Mouse (Mus musculus) myocyte (in vitro differentiated cells): ENCODE measurements around the gene Samd4. TPM values are rescaled to one million over a fixed set of nuclear protein-coding genes. Genes with fewer than 3 reads are reported as not detected.
A peak's percentile ranks its signal among the peaks of the same experiment; 100 is the strongest.

Experiments
- H3K27me3 ChIP-seq: one replicate; pipeline ENCODE4 v1.6.1; 2011; ENCODE audit not compliant: control insufficient read depth, insufficient read depth, insufficient read length
- H3K36me3 ChIP-seq: one replicate; pipeline ENCODE4 v1.6.1; 2011; ENCODE audit not compliant: control insufficient read depth, insufficient read depth
- H3K4me2 ChIP-seq: one replicate; pipeline ENCODE4 v1.6.1; 2011; ENCODE audit warnings: low read depth, control low read depth
- H3K4me3 ChIP-seq: one replicate; pipeline ENCODE4 v1.5.1; 2011; ENCODE audit warnings: mild to moderate bottlenecking, control low read depth, moderate library complexity
- H3K79me2 ChIP-seq: one replicate; pipeline ENCODE4 v1.6.1; 2011; ENCODE audit not compliant: control insufficient read depth, insufficient read depth
- H3ac ChIP-seq: one replicate; pipeline ENCODE4 v1.6.1; 2011; ENCODE audit not compliant: control insufficient read depth, insufficient read length
- CEBPB ChIP-seq: IDR thresholded peaks from 2 replicates; pipeline ENCODE4 v1.6.1; 2011; ENCODE audit warnings: mild to moderate bottlenecking, moderate library complexity; ENCODE audit not compliant: poor library complexity, insufficient read depth, severe bottlenecking
- E2F4 ChIP-seq: IDR thresholded peaks from one replicate; pipeline ENCODE4 v1.6.1; 2011; ENCODE audit warnings: mild to moderate bottlenecking, control low read depth, moderate library complexity; ENCODE audit not compliant: insufficient read depth
- MAX ChIP-seq: IDR thresholded peaks from one replicate; pipeline ENCODE4 v1.6.1; 2011; ENCODE audit warnings: low read depth, mild to moderate bottlenecking, control low read depth
- MYOD1 ChIP-seq, 3 experiments: IDR thresholded peaks; one replicate each; pipeline ENCODE4 v1.6.1; 2011; ENCODE audit warnings: control low read depth in 2 of 3, low read depth in 2 of 3, mild to moderate bottlenecking in 2 of 3, moderate library complexity in 1 of 3; ENCODE audit not compliant: insufficient read length in 2 of 3, control insufficient read depth in 1 of 3
- MYOG ChIP-seq, 3 experiments: IDR thresholded peaks; one replicate each; pipeline ENCODE4 v1.6.1; 2011; ENCODE audit warnings: control low read depth in 2 of 3, low read depth in 2 of 3, mild to moderate bottlenecking in 2 of 3; ENCODE audit not compliant: insufficient read length in 2 of 3, control insufficient read depth in 1 of 3, insufficient read depth in 1 of 3
- POLR2A ChIP-seq: IDR thresholded peaks from one replicate; pipeline ENCODE4 v1.6.1; 2011; ENCODE audit warnings: low read depth, mild to moderate bottlenecking, control low read depth, moderate library complexity; ENCODE audit not compliant: insufficient read length
- POLR2AphosphoS2 ChIP-seq: IDR thresholded peaks from one replicate; pipeline ENCODE4 v1.6.1; 2011; ENCODE audit warnings: low read depth, control low read depth; ENCODE audit not compliant: insufficient read length
- REST ChIP-seq: IDR thresholded peaks from one replicate; pipeline ENCODE4 v1.6.1; 2011; ENCODE audit warnings: mild to moderate bottlenecking, control low read depth, moderate library complexity; ENCODE audit not compliant: insufficient read depth, insufficient read length
- SRF ChIP-seq: IDR thresholded peaks from one replicate; pipeline ENCODE4 v1.6.1; 2011; ENCODE audit warnings: low read depth; ENCODE audit not compliant: control insufficient read depth, insufficient read length
- TCF12 ChIP-seq: IDR thresholded peaks from one replicate; pipeline ENCODE4 v1.6.1; 2011; ENCODE audit warnings: mild to moderate bottlenecking, control low read depth; ENCODE audit not compliant: poor library complexity, insufficient read depth, severe bottlenecking
- TCF3 ChIP-seq: IDR thresholded peaks from one replicate; pipeline ENCODE4 v1.6.1; 2011; ENCODE audit warnings: low read depth, control low read depth; ENCODE audit not compliant: insufficient read length
- USF1 ChIP-seq: IDR thresholded peaks from one replicate; pipeline ENCODE4 v1.6.1; 2011; ENCODE audit warnings: low read depth, mild to moderate bottlenecking, control low read depth, moderate library complexity
- polyA plus RNA-seq: library from polyadenylated mRNA; unstranded; fragments of >200 nt; fragmentation: generic; extraction: Trizol; gene quantifications from one replicate; pipeline ENCODE4 v1.2.1, GENCODE M21; 2012; ENCODE audit warnings: missing spikeins

Samd4 gene
- polyA plus RNA-seq, result 15.7 TPM

DNA sequence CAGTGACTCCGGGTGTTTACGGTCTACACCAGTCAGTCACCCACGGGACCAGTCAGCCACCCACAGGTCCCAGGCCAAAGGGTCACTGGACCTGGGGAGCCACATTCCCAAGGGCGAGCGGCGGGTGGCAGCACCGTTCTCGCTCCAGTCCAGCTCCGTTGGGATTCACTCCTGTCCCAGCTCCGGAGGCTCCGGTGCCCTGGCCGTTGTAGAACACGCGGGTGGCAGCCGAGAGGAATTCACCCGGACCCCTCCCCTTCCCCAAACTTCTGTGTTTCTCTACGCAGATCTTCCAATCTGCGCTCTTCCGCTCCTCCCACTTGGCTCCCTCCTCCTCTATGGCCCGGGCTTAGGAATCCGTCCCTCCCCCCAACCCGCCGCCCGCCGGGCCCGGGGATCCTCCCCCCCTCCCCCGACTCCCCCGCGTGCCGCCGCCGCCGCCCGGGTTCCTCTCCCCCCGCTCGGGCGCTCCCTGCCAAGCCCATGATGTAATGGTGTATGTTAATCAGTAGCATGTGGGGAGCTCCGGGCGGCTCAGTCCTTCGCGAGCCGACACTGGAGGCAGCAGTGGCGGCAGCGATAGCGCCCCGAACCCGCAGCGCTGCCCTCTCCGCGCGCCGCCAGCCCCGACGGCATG, at the start of gene Samd4:
Samd4 (plus strand) TSS at position 424 of the 637 bp plus-strand sequence.
- peak within 1 kb of the TSS; percentile 94 for H3K4me3 ChIP-seq

DNA sequence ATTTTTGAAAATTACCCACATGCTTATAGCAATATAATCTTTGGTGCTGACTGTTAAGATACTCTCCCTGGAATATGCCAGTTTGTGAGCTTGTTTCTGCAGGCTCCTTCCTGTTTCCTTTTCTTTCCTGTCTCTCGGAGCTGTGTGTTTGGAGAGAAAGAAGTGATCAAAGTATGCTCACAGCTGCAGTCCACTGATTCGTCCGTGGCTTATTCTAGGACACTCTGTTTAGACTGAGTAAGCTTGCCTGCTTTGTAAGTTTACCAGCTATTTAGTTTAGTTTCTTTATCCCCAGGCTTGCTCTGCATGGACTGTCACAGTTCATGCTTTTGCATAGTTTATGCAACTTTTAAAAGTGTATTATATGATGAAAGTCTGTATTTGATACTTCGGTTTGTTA, 43.3 kb upstream of the Samd4 start:
- Histone ChIP-seq H3K4me2 (no peak overlapping the region), H3K79me2 (peaks cover 27% of the 10 kb centered on the region), H3ac (no peak overlapping the region), H3K36me3 (peaks cover 11% of the 10 kb centered on the region), H3K27me3 (no peaks in the 10 kb centered on the region), H3K4me3 (no peak overlapping the region)
- TF ChIP-seq USF1 (no peak), POLR2A (no peak), REST (no peak), TCF12 (no peak), MAX (no peak), E2F4 (no peak)

More for the DNA sequence above, at the start of gene Samd4:
- peak within 1 kb of the TSS; percentile 86 for H3ac ChIP-seq
- H3K79me2 ChIP-seq, result peaks cover 36% of the 10 kb centered on the region
- no peaks in the 10 kb centered on the region for H3K27me3 ChIP-seq
- H3K4me2 ChIP-seq, result peak within 1 kb of the TSS; percentile 83
- TF ChIP-seq USF1 (no peak), REST (no peak), POLR2AphosphoS2 (peak; percentile 88), E2F4 (no peak), POLR2A (peak; percentile 94), TCF12 (no peak), MAX (no peak), CEBPB (no peak), MYOG (IDR thresholded peaks at IDR 0.05; ENCODE audit: control insufficient read depth in 1 of 3, insufficient read depth in 1 of 3, insufficient read length in 2 of 3, low read depth in 2 of 3) (peak in 1 of 3 experiments; percentile 20), MYOD1 (IDR thresholded peaks at IDR 0.05; ENCODE audit: control insufficient read depth in 1 of 3, insufficient read length in 2 of 3, low read depth in 2 of 3) (peak in 1 of 3 experiments; percentile 15)
- H3K36me3 ChIP-seq, result no peaks in the 10 kb centered on the region

DNA sequence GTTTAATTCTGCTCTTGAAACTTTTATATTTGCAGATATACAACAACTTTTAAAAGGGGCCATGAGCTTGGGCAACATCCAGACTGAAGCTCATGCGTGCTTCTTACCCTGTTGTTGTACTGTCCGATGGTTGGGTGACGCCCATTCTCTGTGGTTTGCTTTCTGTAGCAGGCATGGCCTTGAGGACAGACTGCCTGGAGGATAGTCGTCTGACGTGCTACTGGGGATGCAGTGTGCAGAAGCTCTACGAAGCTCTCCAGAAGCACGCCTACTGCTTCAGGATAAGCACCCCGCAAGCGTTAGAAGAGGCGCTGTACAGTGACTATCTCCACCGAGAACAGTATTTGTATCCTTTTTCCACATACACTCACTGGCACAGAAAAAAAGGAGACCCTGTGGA, 36.9 kb upstream of the Samd4 start:
- no peak for TF ChIP-seq REST
- no peak for TF ChIP-seq USF1
- Histone ChIP-seq H3K4me2 (no peak overlapping the region), H3K36me3 (peaks cover 14% of the 10 kb centered on the region), H3K79me2 (no peaks in the 10 kb centered on the region), H3ac (no peak overlapping the region), H3K4me3 (no peak overlapping the region), H3K27me3 (no peaks in the 10 kb centered on the region)

DNA sequence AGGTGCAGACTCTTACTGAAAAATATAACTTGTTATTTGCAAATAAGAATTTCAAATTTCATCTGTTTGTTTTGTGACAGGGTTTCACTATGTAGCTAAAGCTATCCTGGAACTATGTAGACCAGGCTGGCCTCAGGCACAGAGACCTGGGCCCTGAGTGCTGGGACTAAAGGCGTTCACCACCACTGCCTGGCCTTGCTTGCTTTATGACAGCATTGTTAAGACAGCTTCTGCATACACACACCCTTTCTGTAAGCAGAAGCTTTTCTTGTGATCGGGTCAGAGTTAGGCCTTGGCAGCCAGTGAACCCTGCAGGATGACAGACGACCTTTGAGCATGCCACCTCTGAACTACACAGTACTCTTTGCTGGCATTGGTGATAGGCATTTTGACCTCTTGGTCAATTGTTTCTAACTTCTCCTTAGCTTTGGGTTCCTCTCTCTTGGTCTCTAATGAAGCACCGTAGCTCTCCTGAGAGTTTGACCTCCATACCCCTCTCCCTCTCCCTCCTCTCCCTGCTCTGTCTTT, 34.5 kb upstream of the Samd4 start:
- Histone ChIP-seq H3K27me3 (no peaks in the 10 kb centered on the region), H3K79me2 (no peaks in the 10 kb centered on the region), H3K4me2 (no peak overlapping the region), H3K36me3 (peaks cover 14% of the 10 kb centered on the region), H3K4me3 (no peak overlapping the region), H3ac (no peak overlapping the region)
- TF ChIP-seq E2F4 (no peak), POLR2A (no peak), USF1 (no peak), TCF12 (no peak)

DNA sequence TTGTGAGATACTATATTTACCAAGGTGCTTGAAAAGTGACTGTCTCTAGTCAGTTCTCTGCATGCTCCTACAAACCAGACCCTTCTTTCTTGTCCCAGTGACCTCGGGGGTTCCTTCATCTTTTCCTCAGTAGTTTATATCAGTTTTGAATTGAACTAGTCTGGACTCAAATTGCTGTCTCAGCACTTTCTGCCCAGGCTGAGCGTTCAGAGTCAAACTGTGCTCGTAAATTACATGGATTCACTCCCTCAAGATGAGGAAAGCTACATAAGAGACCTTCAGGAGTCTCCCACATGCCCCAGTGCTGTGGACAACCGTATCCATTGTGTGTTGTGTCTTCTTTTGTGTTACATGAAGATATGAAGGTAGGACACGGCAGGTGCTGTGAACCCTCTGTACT, 33.9 kb upstream of the Samd4 start:
- H3ac ChIP-seq, result no peak overlapping the region
- no peak overlapping the region for H3K4me2 ChIP-seq
- no peak overlapping the region for H3K4me3 ChIP-seq
- H3K79me2 ChIP-seq, result no peaks in the 10 kb centered on the region
- peaks cover 14% of the 10 kb centered on the region for H3K36me3 ChIP-seq
- no peaks in the 10 kb centered on the region for H3K27me3 ChIP-seq
- TF ChIP-seq TCF12 (no peak), REST (no peak), SRF (no peak), CEBPB (no peak), USF1 (no peak), MYOD1 (IDR thresholded peaks at IDR 0.05; ENCODE audit: control insufficient read depth in 1 of 3, insufficient read length in 2 of 3, low read depth in 2 of 3) (no peak), POLR2AphosphoS2 (no peak), MYOG (IDR thresholded peaks at IDR 0.05; ENCODE audit: control insufficient read depth in 1 of 3, insufficient read depth in 1 of 3, insufficient read length in 2 of 3, low read depth in 2 of 3) (no peak), E2F4 (no peak), POLR2A (no peak), MAX (no peak), TCF3 (no peak)
